Mouse (Mus musculus) thymus, postnatal 36 days (tissue): ENCODE results near the gene Sugct.
"Not testable (repeated sequence)": the region's sequence is repeated elsewhere in the genome, so short reads cannot be mapped to it uniquely, and the experiment has no call there.

Experiments used
- DNase-seq, 2 experiments: peaks; one replicate each; pipeline ENCODE4 v3.0.0; 2022; ENCODE audit warnings: mixed read lengths in 2 of 2

Sugct gene

DNA sequence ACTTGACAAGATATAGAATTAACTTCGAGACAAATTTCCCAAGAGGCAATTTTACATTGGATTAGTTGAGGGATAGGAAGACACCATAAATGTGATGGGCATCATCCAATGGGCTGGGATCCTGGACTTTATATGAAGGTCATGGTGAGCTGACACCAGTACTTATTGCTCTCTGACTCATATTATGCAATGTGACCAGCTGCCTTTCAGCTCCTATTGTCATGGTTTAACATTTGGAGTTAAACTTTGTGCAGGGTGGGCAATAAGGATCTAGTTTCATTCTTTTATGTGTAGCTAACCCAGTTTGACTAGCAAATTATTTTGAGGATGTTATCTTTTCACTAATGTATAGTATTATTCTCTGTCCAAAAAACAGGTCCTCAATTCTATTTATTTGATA, 854.4 kb downstream of the Sugct start:
- DNase-seq: no peak

DNA sequence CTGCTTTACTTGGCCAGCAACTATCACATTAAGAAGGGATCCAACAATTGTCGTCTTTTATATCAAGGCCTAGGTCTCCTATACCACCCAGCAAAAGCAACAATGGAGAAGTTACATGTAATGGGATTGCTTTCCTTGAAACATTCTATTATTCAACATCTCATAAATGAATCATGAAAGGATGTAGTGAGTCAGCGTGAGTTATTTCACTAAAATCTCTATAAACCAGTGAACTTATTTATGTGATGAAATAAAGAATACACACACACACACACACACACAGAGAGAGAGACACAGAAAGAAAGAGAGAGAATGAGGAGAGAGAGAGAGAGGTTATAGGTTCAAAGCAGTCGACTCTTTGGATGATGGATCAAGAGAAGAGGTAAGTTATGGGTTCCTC, 856.9 kb downstream of the Sugct start:
- DNase-seq: no peak

DNA sequence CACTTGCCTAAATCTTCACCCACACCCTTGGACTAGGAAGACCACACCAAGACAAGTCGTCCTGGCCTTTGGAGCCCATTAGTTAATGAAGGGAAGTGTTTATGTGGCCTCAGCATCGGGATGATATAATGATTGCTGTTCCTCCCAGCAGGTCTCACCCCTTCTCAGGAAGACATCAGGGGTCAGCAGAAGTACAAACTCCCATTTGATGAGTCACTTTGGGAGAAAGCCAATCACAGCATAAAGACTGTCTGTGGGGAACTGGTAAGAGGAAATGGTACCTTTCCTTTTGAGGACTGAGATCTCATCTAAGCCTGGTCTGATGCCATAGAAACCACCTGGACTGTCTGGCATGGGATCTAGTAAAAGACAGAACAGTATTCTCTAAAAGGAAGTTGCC, 860.2 kb downstream of the Sugct start:
- no peak for DNase-seq

DNA sequence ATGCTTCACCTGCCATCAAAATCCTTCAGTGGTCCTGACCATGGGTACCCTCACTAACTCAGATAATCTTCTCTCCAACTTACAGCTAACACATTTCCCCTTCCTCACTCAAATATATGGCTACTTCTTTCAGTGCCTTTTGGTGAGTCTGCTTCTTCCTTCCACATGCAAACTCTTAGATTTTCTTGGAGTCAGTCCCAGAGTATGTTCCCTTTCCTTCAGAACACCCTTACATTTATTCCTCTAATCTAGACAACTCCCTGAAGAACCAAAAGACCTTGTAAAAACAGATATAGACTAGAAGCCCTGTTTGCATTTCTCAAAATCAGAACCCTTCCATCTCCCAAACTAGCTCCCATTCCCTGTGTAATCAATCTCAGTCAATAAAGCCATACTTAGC, 862.3 kb downstream of the Sugct start:
- DNase-seq: no peak

DNA sequence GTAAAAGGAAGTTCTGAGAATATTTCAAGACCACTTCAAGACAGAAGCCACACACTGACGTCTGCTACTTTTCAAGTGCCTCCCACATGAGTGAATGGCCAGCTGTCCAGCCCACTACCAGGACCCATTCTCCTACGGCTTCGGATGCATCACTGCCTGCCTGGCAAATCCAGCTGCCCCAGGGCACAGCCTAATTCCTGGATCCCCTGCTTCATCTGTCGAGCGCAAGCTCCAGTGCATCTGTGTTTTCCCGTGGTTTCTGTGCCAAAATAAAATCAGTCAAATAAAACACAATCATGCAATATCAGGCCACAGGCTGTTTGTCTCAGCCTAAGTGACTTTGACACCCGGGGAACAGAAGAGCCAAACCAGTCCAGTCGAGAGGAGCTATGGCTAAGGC, 863.5 kb downstream of the Sugct start:
- no peak for DNase-seq

DNA sequence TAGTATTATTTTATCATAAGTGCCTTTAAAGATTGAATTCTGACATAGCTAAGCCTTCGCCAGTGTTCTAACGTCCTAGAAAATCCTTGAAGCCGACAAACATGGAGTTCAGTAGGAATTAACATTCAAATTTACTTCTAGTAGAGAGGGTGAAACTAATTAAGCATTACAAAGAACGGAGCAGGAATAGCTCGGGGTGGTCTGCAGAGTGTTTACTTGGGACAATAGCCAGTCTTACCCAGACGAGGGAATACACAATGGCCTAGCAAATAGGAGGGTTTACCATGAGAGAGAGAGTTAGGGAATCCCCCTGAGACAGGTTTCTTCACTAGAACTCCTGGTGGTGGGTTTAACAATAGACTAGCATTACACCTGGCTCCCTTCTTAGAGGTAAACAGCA, 865.1 kb downstream of the Sugct start:
- DNase-seq: not testable (repeated sequence)

DNA sequence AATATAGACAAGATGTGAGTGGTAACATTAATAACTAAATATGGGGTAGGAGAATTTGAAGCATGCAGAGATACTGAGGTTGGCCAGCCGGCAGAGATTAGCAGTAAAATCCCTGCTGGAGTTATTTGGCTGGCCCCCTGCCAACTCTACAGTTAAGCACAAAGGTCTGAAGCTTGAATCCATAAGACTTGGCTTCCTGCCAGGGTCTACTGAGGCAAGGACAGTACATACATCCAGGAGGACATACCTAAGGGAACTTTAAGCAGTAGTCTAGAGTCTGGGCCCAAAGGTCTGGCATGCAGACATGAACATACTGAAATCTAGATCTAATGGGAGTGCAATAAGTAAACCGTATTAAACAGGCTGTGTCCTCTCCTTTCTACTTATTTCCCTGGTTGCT, 865.8 kb downstream of the Sugct start:
- DNase-seq: no peak

DNA sequence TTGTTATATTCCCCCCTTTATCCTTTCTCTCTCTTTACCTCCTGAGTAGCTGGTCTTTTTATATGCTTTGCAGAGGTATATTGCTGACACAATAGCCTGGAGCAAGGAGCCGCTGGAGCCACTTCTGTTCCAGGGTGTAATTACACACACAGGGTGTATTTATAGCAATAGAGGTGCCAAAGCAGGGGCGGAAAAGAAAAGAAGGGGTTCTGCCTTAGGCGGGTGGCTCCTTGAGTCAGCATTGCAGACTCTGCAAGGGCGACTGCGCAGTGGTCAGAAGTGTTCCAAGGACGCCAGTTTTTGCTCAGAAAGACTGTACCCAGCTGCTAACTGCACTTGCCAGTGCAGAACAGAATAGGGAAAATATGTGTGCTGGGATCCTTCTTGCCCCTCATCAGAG, 869.7 kb downstream of the Sugct start:
- DNase-seq: no peak

DNA sequence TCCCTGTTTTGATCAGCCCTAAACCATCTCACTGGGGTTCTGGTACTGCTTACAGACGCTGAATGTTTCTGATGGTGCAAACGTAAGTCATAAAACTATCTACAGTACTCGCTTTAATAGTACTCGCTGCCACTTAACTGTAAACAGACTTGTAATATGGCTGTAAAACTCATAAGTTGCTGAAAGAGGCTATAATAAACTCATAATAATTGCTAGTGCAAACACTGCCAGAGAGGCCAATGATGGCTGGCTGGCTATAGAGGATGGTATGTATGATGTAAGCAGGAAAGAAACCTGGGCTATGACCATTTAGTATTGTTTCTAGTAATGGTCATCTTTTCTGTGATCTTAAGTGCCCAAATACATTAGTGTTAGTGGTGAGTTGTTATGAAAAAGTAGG, 873.6 kb downstream of the Sugct start:
- DNase-seq: no peak

DNA sequence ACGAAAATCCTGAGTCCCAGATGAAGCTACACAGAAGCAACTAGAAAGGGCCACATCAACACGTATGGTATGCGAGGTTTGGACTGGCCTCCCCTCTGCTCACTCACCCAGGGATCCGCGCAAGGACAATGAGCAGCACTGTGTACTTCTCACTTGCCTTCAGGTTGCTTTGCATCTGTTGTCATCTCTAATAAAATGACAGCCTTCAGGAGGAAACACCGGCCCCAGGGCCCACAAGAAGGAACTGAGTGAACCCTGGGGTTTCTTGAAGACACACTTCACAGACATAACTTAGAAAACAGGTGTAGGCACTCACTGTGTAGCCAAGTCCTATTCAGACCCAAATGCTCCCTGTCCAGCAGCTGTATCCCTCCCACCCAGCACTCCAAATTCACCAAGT, 877.9 kb downstream of the Sugct start:
- no peak for DNase-seq

DNA sequence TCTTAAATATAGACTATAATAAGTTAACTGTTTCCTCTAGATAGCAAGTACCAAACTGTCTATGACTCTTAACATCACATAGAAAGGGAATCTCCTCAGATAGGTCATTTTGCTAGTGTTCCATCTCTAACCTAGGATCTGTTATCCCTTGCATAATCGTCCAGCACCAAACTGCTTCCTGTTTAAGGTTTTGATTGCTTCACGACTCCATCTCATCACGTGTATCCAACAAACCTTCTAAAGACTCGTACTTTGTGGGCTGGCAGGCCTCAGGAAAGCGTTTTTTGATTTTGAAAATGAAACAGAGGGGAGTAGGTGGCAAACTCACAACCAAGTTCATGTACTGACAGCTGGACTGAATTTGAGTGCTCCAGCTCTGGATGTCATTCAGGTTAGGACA, 878.6 kb downstream of the Sugct start:
- no peak for DNase-seq

DNA sequence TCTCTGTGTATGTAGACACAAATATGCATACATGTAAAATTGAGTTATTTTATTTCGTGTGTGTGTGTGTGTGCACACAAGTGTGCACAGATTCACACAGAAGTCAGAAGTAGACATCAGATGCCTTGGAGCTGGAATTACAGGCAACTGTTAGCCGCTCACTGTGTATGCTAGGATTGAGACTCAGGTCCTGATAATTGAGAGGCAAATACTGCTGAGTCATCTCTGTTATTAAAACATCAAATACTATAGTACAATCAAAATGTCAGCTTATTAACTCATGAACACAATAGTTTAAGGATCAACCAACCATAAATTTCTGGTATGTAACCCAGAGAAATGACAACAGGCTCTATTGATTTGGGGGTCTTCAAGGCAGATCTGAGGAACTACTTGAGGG, 883.1 kb downstream of the Sugct start:
- no peak for DNase-seq
